Mouse (Mus musculus) lung, embryonic 16.5 days (tissue): Measurements from ENCODE around the gene Timp4. TPM values are rescaled to one million over a fixed set of nuclear protein-coding genes. Genes with fewer than 3 reads are reported as not detected.

Source experiments
- polyA plus RNA-seq: library from polyadenylated mRNA; unstranded; fragments of >200 nt; fragmentation: Nextera tagmentation; extraction: Ambion mirVana; gene quantifications from 2 replicates; pipeline ENCODE4 v1.2.1, GENCODE M21; 2015

The Timp4 gene
- polyA plus RNA-seq, 1 experiment from 2014 or later, result 2.3 TPM

Other genes with a start within 250 kb of the Timp4 start
- gene Tamm41, start 214.3 kb downstream of the Timp4 start, polyA plus RNA-seq, result 52.4 and 54.7 TPM in 2 replicates
- gene Syn2, start 117.3 kb downstream of the Timp4 start, polyA plus RNA-seq, result 1.2 and 1.7 TPM in 2 replicates
- not detected in 2 replicates for gene Gm17482, start 24.9 kb downstream of the Timp4 start, polyA plus RNA-seq
- gene Pparg, start 108.7 kb upstream of the Timp4 start, polyA plus RNA-seq, result 5.4 and 5.5 TPM in 2 replicates